Mouse (Mus musculus) frontal cortex, adult 2 months (tissue): ENCODE results near the gene Sptbn4. TPM values are rescaled to one million over a fixed set of nuclear protein-coding genes. Genes with fewer than 3 reads are reported as not detected.

Experiments used
- DNase-seq, 2 experiments: peaks; one replicate each; pipeline ENCODE4 v3.0.0; 2022; ENCODE audit warnings: low spot score in 1 of 2; ENCODE audit errors: extremely low spot score in 1 of 2
- polyA plus RNA-seq: library from polyadenylated mRNA; depleted of rRNA; stranded (reverse); fragments of >200 nt; gene quantifications from 2 replicates; pipeline ENCODE4 v1.2.3, GENCODE M21; 2012

Sptbn4 gene
- polyA plus RNA-seq, 1 experiment = 135 TPM

DNA sequence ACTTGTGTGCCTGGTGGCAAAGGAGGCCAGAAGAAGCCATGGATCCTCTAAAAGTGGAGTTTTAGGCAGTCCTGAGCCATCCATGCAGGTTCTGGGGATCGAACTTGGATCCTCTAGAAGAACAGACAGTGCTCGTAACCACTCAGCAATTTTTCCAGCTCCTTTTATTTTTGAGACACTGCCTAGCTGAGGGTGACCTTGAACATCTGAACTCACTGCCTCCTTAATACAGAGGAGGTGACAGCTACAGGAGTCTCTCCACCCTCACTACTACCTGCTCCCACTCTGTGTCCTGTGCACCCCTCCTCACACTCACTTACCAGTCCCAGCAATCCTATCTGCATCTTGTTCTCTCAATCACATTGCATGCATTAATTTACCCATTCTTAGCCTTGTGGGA is 28.1 kb upstream of the Sptbn4 start:
- DNase-seq = no peak

DNA sequence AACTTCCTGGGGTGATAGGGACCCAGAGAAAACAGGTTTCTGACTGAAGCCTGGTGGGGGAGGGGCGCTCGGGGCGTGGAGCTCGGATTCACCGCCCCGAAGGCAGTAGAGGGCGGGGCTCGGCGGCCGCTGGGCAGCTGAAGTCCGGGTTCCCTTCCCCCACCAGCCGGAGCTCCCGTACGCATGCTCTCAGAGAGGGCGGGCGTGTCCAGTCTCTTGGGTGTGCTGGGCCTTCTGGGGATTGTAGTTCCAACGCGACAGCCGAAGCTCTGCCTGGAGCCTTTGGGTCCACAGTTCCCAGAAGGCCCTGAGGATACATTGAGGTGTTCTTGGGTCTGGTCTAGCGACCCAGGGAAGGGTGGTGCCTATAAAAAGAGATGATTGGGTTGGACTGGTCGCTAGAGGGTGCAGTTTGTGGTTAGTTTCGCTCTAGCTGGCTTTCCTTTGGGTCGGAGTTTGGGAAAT is 27.0 kb upstream of the Sptbn4 start:
- peak; percentile 96 to 99 for DNase-seq

DNA sequence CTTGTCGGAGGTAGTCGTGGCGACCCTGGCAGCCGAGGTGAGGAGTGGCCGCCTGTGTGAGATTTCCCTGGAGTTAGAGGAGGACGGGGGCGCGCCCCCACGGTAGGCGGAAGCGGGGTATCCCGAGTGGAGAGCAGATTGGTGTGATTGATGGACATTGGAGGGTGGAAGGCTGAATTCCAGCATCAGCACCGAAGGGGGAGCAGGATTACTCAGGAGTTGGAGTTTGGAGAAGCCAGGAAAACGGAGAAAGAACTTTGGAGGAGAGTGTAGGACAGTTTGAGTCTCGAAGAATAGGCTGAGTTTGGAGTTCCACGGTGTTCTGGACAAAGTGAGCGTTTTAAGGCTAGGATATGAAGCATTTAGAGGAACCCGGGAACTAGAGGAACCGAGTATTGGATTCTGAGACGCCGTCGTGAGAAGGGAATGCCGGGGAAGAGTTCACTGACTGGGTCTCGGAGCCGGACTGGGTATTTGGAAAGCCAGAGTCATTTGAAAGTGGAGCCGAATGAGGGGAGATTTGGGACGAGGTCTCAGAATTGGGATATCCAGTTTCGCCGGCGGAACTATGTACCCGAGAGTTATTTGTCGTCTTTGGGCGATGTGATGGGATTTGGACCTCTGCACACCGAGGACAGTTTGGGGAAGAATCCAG is 26.5 kb upstream of the Sptbn4 start:
- no peak for DNase-seq

DNA sequence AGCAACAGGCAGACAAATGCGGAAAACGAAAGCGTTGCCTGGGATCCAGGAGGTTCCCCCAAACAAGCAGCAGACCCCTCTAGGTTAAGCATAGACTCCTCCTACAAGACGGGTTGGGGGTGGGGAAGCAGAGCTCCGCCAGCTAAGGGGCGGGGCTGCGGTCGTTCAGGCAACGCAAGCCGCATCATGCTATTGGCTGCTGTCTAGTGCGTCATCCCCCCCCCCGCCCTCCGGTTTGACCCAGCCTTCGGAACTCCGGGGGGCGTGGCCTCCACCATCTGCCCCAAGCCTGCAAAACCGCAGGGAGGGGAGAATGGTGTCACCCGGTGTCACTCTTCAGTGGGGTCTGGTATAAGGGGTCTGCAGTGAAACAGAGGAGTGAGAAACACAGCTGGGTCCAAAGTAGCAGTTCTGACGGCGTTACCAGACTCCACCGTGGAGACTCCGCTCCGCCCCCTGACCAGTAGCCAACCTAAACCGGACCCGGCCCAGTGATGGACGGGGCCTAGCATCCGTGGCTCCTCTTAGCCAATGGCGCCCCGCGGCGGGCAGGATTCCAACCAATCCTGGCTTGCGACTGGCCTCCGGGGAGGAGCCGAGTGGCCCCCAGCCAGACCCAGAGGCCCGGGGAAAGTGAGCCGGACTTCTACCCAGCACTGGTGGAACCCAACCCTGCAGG is 25.8 kb upstream of the Sptbn4 start, which contains the start of gene Sertad3:
Gene Sertad3, plus strand, starts transcription at position 613 of the 679 bp plus-strand sequence.
- peak; percentile 95 to 98 for DNase-seq

DNA sequence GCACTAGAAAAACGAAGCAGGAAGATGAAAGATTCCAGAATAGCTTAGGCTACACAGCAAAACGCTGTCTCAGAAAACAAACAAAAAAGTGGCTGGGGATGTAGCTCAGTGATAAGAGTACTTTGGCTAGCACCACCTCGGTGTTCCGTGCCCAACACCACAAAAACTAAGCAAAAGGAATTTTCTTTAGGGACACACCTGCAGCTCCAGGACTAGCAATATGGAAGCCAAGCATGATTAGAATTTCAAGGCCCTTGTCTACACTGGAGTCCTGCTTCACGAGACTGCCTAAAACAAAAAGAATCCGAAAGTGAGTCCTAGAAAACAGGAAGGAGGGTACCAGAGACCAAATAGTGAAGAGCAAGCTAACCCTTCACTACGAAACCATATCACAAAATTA is 25.1 kb upstream of the Sptbn4 start:
- DNase-seq = no peak

DNA sequence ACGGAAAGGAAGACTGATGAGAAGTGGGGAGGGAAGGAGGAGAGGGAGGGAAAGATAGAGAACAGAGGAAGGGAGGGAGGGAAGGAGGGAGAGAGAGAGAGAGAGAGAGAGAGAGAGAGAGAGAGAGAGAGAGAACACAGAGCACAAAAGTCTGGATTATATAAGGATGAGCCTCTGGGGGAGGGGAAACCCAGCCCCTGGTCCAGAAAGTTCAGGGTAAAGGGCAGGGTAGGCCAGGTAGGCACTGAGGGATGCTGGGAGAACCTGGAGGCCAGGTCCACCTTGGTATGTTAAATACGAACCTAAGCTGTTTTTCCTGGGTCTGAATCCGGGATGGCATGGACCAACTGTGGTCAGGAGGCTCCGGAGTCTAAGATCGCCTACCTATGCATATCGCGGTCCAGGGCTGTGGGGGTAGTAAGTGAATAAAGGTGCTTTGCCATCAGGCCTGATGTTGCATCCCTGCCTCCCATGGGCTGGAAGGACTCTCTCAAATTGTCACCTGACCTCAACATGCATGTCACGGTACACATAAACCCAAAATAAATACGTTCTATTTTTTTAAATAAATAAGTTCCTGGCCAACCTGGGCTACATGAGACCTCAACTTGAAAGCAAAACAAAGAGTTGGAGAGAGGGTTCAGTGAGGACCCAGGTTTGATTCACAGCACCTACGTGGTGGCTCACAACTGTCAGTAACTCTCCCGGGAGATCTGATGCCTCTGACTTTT is 24.1 kb upstream of the Sptbn4 start:
- no peak for DNase-seq

DNA sequence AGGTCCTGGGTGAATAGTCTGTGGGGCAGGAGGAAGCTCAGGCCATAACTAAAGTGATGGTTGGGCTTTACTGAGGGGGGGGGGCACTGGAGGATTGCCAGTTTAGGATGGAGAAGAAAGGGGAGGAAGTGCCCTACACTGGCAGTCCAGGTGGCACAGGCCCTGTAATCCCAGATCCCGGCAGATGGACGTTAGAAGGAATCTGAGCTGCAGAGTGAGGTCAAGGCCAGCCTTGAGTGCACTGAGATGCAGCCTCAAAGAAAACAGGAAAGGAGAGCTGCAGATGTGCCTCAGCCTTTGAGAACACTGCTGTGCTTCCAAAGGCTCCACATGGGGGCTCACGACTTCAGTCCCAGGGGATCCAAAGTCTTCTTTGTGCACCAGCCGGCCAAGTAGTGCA is 20.2 kb upstream of the Sptbn4 start:
- no peak for DNase-seq

DNA sequence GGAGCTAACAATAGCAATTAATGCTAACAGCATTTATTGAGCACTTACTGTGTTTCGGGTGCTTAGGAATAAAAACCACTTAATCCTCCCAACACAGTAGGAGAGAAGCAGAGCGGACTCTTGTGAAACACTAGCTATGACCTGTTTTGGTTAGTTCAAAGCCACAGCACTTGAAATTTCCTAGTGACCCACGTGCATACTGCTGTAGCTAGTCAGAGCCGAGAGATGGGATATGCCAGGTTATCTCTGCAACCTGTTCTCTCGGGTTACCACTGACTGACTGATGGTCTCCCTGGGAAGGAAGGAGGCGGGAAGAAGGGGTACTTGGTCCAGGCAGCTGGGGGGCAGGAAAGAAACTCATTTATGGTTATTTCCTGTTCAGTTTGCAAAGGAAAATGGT is 13.0 kb upstream of the Sptbn4 start:
- no peak for DNase-seq

DNA sequence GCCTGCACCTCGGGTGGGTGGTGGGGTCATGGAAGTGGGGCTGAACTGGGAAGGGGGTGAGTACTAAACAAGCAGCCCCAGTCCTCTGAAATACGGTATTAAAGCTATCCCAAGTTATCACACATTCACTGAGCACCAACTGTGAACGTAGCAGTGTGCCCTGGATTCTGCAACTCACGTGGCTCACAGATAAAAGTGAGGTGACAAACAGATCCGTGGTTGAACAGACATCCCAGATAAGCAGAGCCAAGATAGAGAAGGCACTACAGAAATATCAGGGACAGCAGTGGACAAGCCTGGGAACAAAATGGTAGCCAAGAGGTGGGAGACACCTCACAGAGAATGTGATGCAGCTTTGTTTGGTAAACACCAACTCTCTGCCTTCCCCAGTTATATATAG is 12.2 kb upstream of the Sptbn4 start:
- DNase-seq = no peak

DNA sequence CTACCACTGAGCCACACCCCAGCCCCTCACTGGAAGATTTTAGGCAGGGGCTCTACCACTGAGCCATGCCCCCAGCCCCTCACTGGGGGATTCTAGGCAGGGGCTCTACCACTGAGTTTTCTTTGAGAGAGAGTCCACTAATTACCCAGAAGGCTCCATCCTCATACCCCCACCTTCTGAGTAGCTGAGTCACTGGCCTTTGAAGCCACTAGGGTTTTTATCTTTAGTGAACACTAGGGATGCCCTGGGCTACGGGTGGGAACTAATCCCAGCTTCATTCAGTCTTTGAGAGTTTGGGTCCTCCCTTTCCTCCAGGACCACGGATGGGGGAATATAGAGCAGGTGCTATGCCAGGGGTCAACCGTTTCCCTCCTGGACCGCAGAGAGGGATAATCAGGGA is 11.1 kb upstream of the Sptbn4 start:
- DNase-seq = no peak

DNA sequence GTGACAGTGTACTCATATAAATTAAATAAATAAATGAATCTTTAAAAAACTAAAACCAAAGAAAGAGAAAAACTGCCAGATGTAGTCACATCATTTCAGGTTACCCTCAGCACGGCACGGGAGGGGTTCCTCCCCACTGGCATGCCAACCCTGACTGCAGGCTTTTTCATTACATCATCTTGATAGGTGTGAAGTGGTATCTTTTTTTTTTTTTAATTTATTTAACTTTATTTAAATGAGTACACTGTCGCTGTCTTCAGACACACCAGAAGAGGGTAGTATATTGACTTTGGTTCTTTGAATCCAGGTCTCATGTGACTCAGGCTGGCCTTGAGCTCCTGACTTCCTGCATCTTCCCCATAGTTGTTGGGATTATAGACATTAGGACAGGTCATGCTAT is 7.8 kb upstream of the Sptbn4 start:
- no peak for DNase-seq

DNA sequence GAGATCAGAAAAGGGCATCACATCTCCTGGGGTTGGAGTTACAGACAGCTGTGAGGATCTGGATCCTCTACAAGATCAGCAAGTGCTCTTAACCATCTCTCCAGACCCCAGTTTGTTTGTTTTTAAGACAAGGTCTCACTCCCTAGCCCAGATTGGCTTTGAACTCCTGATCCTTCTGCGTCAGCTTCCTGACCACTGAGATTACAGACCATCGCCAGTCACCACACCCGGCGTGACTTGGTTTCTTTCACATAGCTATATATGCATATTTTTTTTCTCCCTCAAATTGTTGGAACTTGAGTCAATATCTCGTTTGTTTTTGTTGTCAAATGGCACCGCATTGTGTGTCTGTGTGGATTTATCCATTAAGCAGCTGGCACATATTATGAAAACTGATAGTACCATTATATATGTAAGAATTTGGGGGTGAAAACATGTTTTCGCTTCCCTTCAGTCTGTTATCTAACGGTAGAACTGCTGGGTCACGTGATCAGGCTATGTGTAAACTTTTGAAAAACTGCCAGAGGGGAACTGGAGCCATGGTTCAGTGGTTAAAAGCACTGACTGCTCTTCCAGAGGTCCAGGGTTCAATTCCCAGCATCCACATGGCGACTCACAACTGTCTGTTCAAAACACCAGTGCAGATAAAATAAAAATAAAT is 7.1 kb upstream of the Sptbn4 start:
- DNase-seq = no peak

DNA sequence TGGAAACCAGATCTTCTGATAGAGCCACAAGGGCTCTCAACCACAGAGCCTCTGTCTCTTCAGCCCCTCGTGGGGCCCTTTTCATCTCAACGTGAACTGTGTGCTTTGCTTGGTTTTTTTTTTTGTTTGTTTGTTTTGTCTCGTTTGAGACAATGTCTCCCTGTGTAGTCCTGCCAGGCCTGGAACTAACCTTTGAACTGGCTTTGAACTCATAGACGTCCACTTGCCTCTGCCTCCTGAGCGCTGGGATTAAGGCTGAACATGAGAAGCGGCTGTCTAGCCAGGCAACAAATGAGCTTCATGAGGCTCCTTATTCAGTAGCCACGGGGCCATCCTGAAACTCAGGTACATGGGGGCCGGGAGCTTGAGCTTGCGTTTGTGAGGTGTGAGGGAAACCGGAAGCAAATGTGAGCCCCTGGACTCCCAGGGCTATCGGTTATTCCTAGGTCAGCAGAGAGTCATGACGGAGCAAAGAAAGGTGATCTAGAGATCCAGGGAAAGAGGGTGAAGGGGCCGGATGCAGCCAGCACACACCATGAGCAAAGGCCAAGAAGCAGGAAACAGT is 4.8 kb upstream of the Sptbn4 start:
- no peak for DNase-seq

DNA sequence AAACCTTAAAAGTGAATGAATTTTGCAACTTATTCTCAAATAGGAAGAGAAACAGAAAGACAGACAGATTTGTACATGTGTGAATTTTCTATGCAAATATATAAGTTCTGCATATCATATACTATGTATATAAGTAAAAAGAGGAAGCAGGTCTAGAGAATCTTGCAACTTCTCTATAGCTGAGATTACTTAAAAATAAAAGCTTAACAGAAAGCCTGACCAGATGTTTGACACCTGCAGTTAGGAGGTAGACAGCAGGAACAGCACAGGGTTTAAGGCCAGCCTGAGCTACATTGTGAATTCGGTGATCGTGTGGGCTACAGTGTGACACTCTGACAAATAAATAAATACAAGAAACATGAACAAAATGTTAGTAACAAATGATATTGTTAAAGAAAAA is 3.9 kb upstream of the Sptbn4 start:
- no peak for DNase-seq

DNA sequence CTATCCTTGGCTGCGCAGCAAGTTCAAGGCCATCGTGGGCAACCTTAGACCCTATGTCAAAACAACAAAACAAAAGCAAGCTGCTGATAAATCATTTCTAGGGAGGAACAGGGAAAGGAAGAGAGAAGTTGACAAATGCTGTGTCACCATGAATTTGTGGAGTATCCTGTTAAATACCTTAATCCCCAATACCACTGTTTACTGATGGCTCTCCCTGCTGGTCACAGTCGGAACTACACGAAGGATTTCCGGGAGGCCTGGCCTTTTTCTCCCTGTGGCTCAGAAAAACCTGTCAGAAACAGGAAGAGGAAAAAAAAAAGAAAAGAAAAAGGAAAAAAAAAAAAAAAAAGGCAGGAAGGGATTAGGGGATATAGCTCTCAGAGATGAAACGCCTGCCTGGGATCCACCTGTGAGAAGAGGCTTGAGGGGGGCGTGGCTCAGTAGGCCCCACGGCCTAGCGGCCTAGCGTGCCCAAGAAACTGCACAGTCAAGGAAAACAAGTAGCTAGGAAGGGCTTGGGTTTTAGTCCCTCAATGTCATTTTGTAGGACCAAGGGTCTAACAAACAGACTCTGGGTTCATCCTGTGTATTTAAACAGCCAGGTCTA is 1.9 kb upstream of the Sptbn4 start:
- peak; percentile 36 to 83 for DNase-seq

DNA sequence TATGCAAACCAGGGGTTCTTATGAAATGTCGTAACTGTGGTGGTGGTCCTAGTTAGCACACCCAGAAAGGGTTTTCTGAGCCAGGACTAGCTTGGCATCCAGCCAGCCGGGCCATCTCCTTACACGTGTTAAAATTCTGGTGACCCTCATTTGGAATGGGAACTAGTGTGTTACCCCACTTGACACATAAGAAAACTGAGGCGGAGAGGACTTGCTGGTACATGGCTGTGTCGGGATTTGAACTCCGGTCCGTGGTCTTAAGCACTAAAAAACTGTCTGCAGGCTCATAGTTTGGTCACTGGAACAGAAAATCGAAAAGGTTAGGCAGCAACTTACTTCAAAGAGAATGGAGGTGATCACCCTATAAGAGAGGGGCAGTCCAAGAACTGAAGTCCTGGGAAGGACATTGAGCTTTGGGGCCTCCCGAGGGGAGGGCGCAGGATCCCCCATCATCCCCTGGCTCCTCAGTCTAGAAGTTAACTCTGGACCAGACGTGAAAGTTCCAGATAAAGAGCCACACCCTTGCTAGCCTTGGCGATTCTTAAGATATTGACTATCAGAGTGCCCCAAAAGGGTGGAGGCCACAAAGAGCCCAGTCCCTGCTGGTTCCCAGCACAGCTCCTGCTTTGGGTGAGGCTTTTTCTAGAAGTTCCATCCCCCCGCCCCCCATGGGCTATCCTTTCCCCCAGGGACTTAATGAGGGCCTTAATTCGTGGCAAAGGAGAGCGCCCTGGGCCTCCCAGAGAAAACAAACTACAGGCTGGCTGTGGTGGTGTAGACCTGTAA is 1.1 kb upstream of the Sptbn4 start:
- DNase-seq = peak in 1 of 2 experiments; percentile 35

DNA sequence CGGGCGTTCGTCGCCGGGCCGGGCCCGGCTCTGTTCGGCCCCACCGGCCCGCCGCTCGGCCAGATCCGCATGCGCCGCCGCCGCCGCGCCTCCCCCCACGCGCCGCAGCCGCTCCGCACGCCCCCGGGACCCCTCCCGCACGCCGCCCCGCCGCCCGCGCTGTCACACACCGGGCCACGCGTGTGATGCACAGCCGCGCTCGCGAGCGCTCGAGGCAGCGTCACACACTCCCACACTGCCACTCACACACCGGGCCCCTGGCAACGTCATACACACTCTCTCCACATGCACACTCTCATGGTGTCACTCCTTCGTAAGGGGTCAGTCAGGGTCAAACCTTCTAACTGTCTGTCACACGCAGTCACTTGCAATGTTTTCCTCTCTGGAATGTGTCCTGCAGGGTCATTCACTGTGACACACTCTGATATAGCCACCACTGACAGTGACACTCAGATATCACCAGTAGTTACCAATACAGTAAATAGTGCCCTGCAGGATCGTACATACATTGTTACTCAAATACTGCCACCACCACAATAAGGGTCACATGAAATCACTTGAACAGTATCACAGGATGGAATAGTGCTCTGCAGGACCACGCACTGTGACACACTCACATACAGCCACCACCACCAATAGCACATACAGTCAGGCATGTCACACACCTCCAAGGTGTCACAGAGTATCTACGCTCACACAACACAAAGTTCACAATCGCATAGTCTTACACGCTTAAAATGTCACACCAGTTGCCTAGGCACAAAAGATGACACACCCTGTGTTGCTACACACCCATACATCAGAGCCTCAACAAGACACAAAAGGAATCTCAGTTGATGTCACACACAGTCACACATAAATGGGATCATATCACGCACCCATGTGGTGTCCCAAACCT is 716 bp downstream of the Sptbn4 start:
- DNase-seq = peak; percentile 48 to 80

DNA sequence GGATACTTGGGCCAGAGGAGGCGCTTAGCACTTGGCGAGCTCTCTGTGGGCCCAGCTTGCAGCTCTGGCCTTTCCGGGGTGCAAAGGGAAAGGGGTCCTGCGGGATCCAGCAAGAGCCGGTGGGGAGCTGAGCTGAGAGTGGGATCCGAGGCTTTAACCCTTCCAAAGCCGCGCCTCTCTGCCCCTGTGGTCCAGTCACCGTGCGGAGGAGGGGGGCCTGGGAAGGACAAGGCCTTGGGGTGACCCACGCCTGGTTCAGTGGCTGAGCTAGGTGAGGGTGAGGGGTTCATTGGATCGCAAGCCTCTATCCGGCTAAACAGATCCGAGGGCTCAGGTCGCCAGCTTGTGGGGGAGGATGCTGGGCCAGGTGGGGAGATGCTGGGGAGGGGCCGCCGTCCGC is 1.4 kb downstream of the Sptbn4 start:
- DNase-seq = peak in 1 of 2 experiments; percentile 6

DNA sequence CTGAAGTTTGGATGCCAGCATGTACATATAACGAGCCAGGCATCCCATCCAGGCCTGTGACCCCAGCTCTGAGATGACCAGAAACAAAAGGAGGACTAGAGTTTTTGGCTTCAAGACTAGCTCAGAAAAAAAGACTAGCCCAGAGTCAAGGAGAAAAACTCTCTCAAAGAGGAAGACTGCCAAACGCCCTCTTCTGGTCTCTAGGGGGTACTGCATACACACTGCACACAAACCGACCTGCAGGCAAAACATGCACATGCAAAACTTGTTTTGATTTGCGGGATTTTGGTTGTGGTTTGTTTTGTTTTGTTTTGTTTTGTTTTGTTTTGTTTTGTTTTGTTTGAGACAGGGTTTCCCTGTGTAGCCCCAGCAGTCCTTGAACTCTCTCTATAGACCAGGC is 7.5 kb downstream of the Sptbn4 start:
- DNase-seq = no peak
